Mouse (Mus musculus) hindbrain, embryonic 12.5 days (tissue): Measurements from ENCODE around the gene Mbd3. TPM values are rescaled to one million over a fixed set of nuclear protein-coding genes. Genes with fewer than 3 reads are reported as not detected.

ENCODE experiments used
- ATAC-seq: fragments of 200-750 bp; cut with Nextera tagmentation; 2 replicates; pipeline ENCODE4 v1.8.0; 2017; ENCODE audit warnings: moderate TSS enrichment; ENCODE audit not compliant: low FRiP score
- H3K27ac ChIP-seq: fragments of 300-500 bp; sonication (generic); 2 replicates; pipeline ENCODE4 v1.5.1; 2016; ENCODE audit warnings: mild to moderate bottlenecking
- H3K27me3 ChIP-seq: fragments of 300-500 bp; sonication (generic); 2 replicates; pipeline ENCODE4 v1.6.1; 2016; ENCODE audit warnings: mild to moderate bottlenecking
- H3K36me3 ChIP-seq: fragments of 300-500 bp; sonication (generic); 2 replicates; pipeline ENCODE4 v1.6.1; 2016; ENCODE audit warnings: mild to moderate bottlenecking
- H3K4me1 ChIP-seq: fragments of 300-500 bp; sonication (generic); 2 replicates; pipeline ENCODE4 v1.6.1; 2016
- H3K4me2 ChIP-seq: fragments of 300-500 bp; sonication (generic); replicated peaks from 2 replicates; pipeline ENCODE4 v1.6.1; 2016; ENCODE audit warnings: mild to moderate bottlenecking
- H3K4me3 ChIP-seq: fragments of 300-500 bp; sonication (generic); 2 replicates; pipeline ENCODE4 v1.5.1; 2016; ENCODE audit warnings: mild to moderate bottlenecking
- H3K9ac ChIP-seq: fragments of 300-500 bp; sonication (generic); 2 replicates; pipeline ENCODE4 v1.6.1; 2016; ENCODE audit warnings: mild to moderate bottlenecking, moderate library complexity
- H3K9me3 ChIP-seq: fragments of 300-500 bp; sonication (generic); replicated peaks from 2 replicates; pipeline ENCODE4 v1.6.1; 2016; ENCODE audit warnings: mild to moderate bottlenecking
- WGBS: fragments of 180-500 bp; shearing (Covaris S2); methylation state at CpG from one replicate; pipeline ENCODE4 v1.1.7; 2016; 5-methylcytosine and 5-hydroxymethylcytosine counted together
- microRNA-seq: library from miRNA; unstranded; fragments of <30 nt; microRNA quantifications from one replicate; pipeline ENCODE4, GENCODE M21; 2017
- polyA plus RNA-seq: library from polyadenylated mRNA; unstranded; fragments of >200 nt; fragmentation: Nextera tagmentation; extraction: Ambion mirVana; gene quantifications from 2 replicates; pipeline ENCODE4 v1.2.1, GENCODE M21; 2016

Gene Mbd3
- polyA plus RNA-seq, 1 experiment from 2014 or later, result 296 TPM

DNA sequence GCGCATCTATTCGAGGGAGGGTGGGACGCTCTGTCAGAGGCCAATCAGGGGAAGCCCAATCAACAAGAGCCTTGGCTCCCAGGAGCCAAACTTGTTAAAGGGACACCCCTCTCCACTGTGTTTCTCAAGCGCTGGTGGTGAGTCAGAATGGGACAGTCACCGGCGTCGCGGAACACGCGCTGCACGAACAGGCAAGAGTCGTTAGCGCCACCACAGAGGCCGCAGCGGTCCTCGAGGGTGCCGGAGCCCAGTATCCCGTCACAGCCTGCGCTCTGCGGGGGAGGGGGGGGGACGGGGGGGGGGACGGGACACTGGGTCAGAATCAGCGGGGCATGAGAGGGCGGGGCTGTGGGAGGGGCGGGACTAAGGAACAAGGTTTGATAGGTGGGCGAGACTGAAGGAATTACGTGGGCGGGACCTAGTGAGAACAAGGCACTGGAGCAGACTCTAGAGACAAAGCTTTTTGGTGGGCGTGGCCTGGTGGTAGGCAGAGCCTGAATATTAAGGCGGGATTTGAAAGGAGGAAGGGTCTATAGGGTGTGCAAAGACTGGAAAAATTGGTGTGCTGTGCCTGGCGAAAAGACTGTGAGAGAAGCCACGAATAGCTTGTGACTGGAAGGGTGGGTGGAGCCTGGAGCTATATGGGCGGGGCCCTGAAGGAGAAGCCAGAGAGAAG lies 56.5 kb downstream of the Mbd3 start:
- peaks cover 38% of the 10 kb centered on the region for H3K4me1 ChIP-seq
- H3K27ac ChIP-seq, result no peak overlapping the region
- H3K4me2 ChIP-seq, result peak overlapping the region; percentile 54
- H3K36me3 ChIP-seq, result no peaks in the 10 kb centered on the region
- H3K9ac ChIP-seq, result peak overlapping the region; percentile 45; the same call in 1 of the 2 replicates
- no peaks in the 10 kb centered on the region for H3K9me3 ChIP-seq
- WGBS, result under 1% methylated on average over 27 of the region's 33 CpGs
- H3K4me3 ChIP-seq, result peak overlapping the region; percentile 33
- H3K27me3 ChIP-seq, result peaks cover 81% of the 10 kb centered on the region
- ATAC-seq, result peak; percentile 72

Small RNAs within 50 kb of the gene (microRNA-seq; reads per million reads assigned to microRNA genes)
- not detected for gene Gm22721

Other genes starting within 250 kb of the Mbd3 start
- 235 and 271 TPM in 2 replicates for gene Cirbp, start 233.6 kb downstream of the Mbd3 start, polyA plus RNA-seq
- gene 1600002K03Rik, start 226.6 kb downstream of the Mbd3 start, polyA plus RNA-seq, result 12.0 and 13.3 TPM in 2 replicates
- gene Efna2, start 220.1 kb downstream of the Mbd3 start, polyA plus RNA-seq, result 49.3 and 50.5 TPM in 2 replicates
- gene Mum1, start 173.1 kb downstream of the Mbd3 start, polyA plus RNA-seq, result 50.0 and 58.8 TPM in 2 replicates
- 177 and 220 TPM in 2 replicates for gene Ndufs7, start 150.4 kb downstream of the Mbd3 start, polyA plus RNA-seq
- gene Gamt, start 138.5 kb downstream of the Mbd3 start, polyA plus RNA-seq, result 26.6 and 29.6 TPM in 2 replicates
- gene Dazap1, start 138.1 kb downstream of the Mbd3 start, polyA plus RNA-seq, result 67.1 and 76.9 TPM in 2 replicates
- gene Rps15, start 107.1 kb downstream of the Mbd3 start, polyA plus RNA-seq, result 530 and 668 TPM in 2 replicates
- 170 and 191 TPM in 2 replicates for gene Apc2, start 103.6 kb downstream of the Mbd3 start, polyA plus RNA-seq
- 38.4 and 39.7 TPM in 2 replicates for gene 2310011J03Rik, start 79.0 kb downstream of the Mbd3 start, polyA plus RNA-seq
- 2.2 and 2.8 TPM in 2 replicates for gene Pcsk4, start 70.1 kb downstream of the Mbd3 start, polyA plus RNA-seq
- 3.2 and 4.1 TPM in 2 replicates for gene Reep6, start 69.6 kb downstream of the Mbd3 start, polyA plus RNA-seq
- gene Adamtsl5, start 51.1 kb downstream of the Mbd3 start, polyA plus RNA-seq, result 0.38 and 0.77 TPM in 2 replicates
- gene Plk5, start 43.1 kb downstream of the Mbd3 start, polyA plus RNA-seq, result 0.35 and 0.50 TPM in 2 replicates
- 21.4 and 24.8 TPM in 2 replicates for gene Mex3d, start 11.9 kb downstream of the Mbd3 start, polyA plus RNA-seq
- 312 and 406 TPM in 2 replicates for gene Uqcr11, start 7.3 kb upstream of the Mbd3 start, polyA plus RNA-seq
- 176 and 178 TPM in 2 replicates for gene Tcf3, start 34.1 kb upstream of the Mbd3 start, polyA plus RNA-seq
- 1.7 and 2.3 TPM in 2 replicates for gene Onecut3, start 95.3 kb upstream of the Mbd3 start, polyA plus RNA-seq
- 0.93 and 1.1 TPM in 2 replicates for gene Atp8b3, start 139.6 kb upstream of the Mbd3 start, polyA plus RNA-seq
- gene Rexo1, start 162.0 kb upstream of the Mbd3 start, polyA plus RNA-seq, result 33.1 and 33.8 TPM in 2 replicates
- 7.1 and 8.1 TPM in 2 replicates for gene Klf16, start 177.8 kb upstream of the Mbd3 start, polyA plus RNA-seq
- gene Abhd17a, start 190.8 kb upstream of the Mbd3 start, polyA plus RNA-seq, result 112 and 118 TPM in 2 replicates
- gene Scamp4, start 203.3 kb upstream of the Mbd3 start, polyA plus RNA-seq, result 60.3 and 69.4 TPM in 2 replicates
- 4.8 and 5.5 TPM in 2 replicates for gene Adat3, start 203.3 kb upstream of the Mbd3 start, polyA plus RNA-seq
- gene Gm49322, start 206.5 kb upstream of the Mbd3 start, polyA plus RNA-seq, result 5.2 and 5.3 TPM in 2 replicates
- 190 and 192 TPM in 2 replicates for gene Csnk1g2, start 223.3 kb upstream of the Mbd3 start, polyA plus RNA-seq